Mouse (Mus musculus): ENCODE results near the gene 1700017B05Rik. TPM values are rescaled to one million over a fixed set of nuclear protein-coding genes. Genes with fewer than 3 reads are reported as not detected.
"Not testable (repeated sequence)": the region's sequence is repeated elsewhere in the genome, so short reads cannot be mapped to it uniquely, and the experiment has no call there.

1700017B05Rik gene
- total RNA-seq (2021): 1 to 10 TPM; 3.8 to 4.2 TPM
- long read RNA-seq, experiment 1, partial matches to known transcripts: 1 of 2 reads
- long read RNA-seq, experiment 1, other reads (novel, unspliced or antisense): 1 of 2 reads
- long read RNA-seq, experiment 2, full-length matches to known transcripts: 1 of 4 reads
- long read RNA-seq, experiment 2, partial matches to known transcripts: 1 of 4 reads
- long read RNA-seq, experiment 2, other reads (novel, unspliced or antisense): 2 of 4 reads

DNA sequence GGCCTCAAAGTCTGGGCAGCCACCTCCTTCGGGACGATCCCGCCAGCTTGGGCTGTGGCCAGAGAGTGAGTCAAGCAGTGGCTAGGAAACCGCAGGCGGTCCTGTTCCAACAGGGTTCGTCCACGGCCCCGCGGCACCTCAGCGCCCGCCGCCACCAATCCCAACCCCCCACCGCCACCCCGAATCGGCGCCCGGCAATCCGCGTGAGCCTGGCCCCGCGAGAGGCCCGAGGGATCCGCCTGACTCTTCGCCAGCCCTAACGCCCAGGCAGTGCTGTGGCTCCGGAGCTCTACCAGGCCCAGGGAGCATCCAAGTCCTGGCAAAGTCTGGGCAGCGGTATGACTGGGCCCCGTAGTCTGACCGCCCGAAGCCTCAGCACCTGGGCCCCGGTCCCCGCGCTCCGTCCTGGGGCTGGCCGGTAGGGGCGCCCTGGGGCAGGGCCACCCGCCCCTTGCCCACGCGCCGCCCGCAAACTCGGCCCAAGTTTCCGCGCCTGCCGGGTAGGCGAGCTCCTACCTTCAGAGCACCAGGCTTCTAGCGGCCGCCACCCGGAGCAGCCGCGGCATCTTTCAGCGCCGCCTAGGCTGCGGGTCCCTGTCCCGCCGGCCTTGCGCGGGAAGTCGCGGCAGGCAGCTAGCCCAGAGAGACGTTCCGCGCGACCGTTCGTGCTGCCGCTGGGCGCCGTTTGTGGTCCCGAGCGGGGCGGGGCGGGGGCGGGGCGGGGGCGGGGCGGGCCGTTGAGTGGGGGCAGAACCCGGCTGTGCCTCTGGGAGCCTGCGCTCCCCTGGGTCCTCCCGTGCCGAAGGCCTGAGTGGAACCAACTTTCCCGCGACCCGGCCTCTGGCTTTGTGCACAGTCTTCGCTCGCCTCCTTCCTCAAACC, at the start of gene 1700017B05Rik:
Gene 1700017B05Rik (minus strand): TSS at position 700 of the 882 bp plus-strand sequence.
- intact Hi-C loops (cut with DNase I): no loop called here
- DNase-seq: peak; percentile 55 to 76

DNA sequence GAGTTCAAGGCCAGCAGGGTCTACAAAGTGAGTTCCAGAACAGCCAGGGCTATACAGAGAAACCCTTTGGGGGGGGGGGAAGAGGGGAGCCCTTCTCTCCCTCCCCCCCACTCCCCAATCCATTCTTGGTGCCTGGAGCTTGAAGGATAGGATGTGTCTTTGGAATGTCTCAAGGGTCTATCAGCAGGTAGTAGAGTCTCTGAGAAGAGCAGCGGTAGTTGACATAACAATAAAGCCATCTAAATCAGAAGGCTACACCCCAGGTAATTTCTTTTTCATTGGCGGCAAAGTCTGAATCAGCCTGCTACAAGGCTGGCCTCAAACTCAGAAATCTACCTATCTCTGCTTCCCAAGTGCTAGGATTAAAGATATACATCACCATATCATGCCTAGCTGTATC, 48.5 kb upstream of the 1700017B05Rik start:
- intact Hi-C loops (cut with DNase I): no loop called here
- DNase-seq: no peak

DNA sequence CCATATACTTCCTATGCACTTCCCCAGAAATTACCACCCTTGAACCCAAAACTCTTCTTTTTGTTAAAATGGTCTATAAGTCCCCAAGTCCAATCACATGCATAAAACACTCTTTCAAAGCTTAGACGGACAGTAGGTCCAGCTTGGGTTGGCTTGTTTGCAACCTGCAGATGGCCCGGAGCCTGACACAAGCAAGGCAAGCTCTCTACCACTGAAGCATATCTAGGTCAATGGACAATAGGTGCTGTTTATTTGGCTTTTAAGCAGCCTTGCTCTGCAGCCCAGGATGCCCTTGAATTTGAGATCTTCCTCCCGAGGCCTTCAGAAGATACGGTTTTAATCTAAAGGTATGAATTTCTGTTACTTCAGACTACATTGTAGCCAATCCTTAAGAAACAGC, 46.9 kb upstream of the 1700017B05Rik start:
- intact Hi-C loops (cut with DNase I): no loop called here
- no peak for DNase-seq

DNA sequence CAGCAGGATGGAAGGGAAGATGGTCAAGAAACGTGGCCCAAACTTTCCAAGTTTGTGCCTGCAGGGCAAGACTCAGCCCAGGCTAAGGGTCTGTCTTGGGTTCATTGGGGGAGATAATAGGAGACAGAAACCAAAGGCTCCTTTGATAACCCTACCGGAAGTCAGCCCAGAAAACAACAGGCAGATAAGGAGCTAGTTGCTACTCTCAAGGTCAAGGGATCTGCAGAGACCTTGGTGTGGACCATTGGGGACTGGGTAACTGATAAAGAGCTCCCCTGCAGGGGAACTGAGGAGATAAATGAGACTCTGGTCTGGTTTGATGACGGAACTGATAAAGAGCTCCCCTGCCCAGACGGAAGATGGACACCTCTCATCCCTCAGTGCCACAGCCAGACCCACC, 45.0 kb upstream of the 1700017B05Rik start:
- no peak for DNase-seq
- intact Hi-C loops (cut with DNase I): no loop called here

DNA sequence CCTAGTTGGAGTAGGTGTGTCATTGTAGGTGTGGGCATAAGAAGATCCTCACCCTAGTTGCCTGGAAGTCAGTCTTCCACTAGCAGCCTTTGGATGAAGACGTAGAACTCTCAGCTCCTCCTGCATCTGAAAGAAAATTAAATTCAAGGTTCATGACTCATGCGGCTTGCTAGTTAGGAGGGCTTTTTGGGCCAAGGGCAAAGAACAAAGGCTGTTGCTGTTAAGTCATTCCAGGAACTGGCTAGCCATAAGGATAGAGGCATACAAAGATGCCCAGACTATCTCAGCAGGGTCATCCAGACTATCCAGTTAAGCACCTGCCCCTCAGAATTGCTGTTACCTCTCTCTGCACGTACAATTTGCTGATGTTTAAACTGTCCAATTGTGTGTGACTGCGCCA, 42.3 kb upstream of the 1700017B05Rik start:
- intact Hi-C loops (cut with DNase I); DNase-seq: not testable (repeated sequence)

DNA sequence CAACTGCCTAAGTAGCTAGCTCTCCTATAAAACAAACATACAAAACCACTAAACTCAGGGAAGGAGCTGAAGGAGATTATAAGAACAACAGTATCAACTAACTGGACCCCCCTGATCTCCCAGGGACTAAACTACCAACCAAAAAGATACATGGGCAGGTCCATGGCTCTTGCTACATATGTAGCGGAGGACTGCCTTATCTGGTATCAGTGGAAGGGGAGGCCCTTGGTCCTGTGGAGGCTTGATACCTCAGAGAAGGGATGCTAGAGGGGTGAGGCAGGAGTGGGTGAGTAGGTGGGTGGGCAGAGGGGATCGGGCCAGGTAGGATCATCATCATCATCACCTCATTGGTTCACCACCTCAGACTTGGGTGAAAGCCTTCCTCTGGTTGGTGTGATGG, 41.8 kb upstream of the 1700017B05Rik start:
- no peak for DNase-seq
- intact Hi-C loops (cut with DNase I): no loop called here

DNA sequence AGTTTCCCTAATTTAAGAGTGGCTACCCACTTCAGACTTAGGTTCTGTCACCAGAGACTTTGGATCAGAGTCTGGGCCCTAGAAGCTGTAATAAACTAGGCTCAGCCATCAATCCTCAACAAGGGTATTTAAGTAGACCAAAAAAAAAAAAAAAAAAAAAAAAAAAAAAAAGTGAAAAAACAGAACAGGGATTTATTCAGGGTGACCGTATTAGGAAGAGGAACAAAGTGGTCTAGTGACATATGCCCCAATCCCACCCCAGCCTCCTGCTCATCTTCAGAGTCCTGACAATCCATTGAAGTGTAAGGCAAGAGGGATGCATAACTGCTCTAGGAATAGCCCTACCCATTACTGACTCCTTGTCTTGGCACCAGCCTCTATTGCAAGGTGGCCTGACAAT, 40.9 kb upstream of the 1700017B05Rik start:
- intact Hi-C loops (cut with DNase I): no loop called here
- no peak for DNase-seq

DNA sequence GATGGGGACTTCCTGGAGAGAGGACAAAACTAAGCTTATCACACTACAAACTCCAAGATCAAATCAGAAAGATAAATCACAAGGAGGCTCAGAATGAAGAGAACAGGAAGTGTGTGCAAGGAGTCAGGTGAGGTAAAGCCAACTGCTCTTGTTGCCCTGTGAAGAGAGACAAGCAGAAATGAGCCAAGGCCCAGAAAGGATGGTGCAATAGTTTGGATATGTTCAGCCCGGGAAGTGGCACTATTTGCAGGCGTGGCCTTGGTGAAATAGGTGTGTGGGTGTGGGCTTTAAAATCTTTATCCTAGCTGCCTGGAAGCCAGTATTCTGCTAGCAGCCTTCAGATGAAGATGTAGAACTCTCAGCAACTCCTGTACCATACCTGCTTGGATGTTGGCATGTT, 38.4 kb upstream of the 1700017B05Rik start:
- intact Hi-C loops (cut with DNase I): no loop called here
- no peak for DNase-seq

DNA sequence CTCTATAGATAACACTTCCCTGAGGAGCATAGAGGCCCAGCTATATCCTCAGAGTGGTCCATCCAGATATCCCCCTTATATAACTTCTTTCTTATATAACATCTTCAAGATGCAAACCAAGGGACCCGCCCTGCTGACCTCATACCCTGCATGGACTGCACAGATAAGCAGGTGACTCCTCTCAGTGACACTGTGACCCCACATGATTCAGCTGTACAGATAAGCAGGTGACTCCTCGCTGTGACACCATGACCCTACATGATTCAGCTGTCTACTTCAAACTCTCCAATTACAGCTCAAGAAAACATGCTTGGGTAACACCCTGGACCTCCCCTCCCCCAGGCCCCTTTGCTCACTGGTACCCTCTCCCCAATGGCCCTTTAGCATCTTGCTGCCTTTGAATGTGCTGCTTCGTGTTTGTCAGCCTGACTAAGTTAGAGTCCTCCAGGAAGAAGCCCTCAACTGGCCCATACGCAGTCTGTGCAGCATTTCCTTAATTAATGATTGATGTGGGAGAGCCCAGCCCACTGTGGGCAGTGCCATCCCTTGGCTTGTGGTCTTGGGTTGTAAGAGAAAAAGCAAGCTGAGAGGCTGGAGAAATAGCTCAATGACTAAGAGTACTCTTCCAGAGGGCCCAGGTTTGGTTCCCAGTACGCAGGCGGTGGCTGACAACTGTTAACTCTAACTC, 37.5 kb upstream of the 1700017B05Rik start:
- DNase-seq: no peak
- intact Hi-C loops (cut with DNase I): no loop called here

DNA sequence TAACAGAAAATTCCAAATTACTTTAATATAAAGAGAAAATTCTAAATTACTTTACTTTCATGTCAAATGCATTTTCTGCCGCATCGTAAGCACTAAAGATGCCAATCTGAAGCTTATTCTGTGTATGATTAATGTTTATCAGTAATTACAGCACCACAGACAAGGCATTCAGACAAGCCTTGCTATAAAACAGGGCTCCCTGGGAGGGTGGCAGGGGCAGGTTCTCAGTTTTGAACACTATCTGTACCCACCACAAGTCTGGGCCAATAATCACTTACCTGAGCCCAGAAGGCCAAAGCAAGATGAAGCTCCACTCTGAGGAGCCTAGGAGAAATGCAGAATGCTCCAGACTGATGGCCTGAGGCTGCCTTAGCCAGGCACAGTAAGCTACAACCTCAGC, 35.5 kb upstream of the 1700017B05Rik start:
- intact Hi-C loops (cut with DNase I): no loop called here
- no peak for DNase-seq

DNA sequence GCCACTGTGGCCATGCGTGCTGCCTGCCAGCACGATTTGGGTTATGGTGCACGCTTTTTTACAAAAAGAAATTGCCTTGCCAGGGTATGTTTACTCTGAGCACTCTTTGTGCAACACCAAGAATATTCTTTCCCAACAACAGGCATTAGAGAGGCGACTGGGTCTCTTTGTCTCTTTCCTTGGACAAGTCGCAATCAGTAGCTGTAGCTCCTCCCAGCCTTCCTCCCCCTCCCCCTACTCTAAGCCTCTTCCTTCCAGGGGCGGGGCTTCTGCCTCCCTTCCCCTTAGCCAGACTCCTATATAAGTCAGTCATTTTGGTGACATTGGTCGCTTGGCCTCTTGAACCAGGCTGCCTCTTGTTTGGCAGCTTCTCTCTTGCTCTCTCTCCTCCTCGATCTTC, 33.9 kb upstream of the 1700017B05Rik start:
- no peak for DNase-seq
- intact Hi-C loops (cut with DNase I): loop anchor here (1.0 kb wide), 1 partner anchor 17 kb away; no protein-coding TSS in a partner anchor

DNA sequence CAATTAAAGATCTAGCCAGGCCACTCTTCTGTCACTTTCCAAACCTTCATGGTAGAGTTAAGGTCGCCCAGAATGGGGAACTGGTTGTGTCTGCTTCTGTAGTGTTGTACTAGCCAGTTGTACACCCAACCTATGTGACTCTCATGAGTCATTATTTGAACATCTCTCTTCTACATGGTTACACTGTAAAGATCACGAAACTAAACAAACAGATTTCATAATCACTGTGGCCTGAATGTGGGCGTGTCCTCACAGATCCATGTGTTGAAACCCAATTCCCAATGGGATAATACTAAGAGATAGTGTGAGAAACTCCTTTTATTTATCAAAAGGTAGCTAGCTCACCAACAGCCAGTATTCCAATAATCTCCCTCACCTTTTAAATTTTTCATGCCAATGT, 33.3 kb upstream of the 1700017B05Rik start:
- intact Hi-C loops (cut with DNase I): loop anchor here (1.0 kb wide), 1 partner anchor 16 kb away; no protein-coding TSS in a partner anchor
- no peak for DNase-seq

DNA sequence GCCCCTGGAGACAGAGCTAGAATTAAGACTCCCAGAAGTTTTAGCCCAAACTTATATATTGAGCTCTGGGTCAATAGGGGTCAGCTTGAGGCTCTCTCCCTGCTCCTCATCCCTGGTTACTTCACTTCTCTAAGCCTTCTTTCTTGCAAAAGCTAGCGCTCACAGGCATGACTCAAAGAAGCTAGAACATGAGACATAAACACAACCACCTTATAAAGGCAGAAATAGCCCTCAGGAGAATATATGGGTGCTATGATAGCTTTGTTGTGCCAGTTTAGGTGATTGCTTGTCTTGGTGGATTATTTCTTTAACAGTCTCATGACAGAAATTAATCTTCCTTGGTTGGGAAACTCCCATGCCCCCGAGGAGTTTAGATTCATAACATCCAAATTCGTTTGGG, 32.5 kb upstream of the 1700017B05Rik start:
- no peak for DNase-seq
- intact Hi-C loops (cut with DNase I): no loop called here

DNA sequence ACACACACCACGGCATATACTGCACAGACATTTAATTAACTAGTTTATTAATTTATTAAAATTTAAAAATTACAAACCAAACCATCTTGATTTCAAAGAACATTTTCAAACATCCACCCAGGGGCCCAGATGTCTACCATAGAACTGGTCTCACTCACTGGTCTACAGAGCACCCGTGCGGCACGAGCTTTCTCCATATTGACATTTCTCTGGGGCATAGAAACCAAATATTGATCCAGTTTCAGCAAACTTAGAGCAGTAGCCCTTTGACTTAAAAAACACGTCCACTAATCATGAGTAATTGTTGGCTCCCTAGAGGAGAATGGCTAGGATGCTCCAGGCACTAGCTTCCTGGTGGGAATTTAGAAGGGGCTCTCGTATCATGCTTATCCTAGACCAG, 24.8 kb upstream of the 1700017B05Rik start:
- DNase-seq: no peak
- intact Hi-C loops (cut with DNase I): no loop called here

DNA sequence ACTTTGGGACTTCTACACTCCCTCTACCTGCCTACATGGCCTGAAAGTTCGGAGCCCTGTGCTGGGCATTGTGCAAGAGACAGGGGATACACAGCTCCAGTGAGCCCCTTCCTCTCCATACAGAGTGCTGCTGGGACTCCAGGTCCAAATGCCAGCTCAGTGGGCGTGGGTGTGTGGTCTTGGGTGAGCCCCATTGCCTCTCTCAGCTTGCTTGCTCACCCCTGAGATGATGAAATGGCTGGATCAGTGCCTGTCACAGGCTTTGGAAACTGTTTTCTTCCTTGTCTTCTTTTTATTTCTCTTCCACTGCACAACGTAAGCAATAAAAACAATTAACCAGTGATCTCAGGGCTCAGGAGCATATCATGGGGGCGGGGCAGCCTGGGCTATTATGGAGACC, 20.9 kb upstream of the 1700017B05Rik start:
- intact Hi-C loops (cut with DNase I): no loop called here
- no peak for DNase-seq

DNA sequence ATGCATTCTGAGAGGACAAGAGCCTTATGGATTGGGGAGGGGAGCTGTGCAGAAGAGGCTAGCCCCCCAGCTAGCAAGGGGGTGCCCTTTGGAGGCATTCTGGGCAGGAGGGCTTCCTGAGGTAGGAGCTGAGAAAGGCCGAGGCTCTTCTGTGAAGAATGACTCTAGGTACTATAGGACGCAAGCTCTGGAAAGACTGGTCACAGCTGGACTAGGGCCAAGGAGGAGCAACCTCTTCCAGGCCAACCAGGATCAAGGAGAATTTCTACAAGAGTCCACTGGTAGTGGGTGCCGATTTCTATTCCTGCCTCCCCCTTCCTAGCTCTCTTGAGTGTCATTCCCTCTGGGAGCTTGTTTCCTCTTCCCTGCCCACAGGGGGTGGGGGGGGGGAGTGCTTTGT, 20.3 kb upstream of the 1700017B05Rik start:
- intact Hi-C loops (cut with DNase I): no loop called here
- DNase-seq: no peak

DNA sequence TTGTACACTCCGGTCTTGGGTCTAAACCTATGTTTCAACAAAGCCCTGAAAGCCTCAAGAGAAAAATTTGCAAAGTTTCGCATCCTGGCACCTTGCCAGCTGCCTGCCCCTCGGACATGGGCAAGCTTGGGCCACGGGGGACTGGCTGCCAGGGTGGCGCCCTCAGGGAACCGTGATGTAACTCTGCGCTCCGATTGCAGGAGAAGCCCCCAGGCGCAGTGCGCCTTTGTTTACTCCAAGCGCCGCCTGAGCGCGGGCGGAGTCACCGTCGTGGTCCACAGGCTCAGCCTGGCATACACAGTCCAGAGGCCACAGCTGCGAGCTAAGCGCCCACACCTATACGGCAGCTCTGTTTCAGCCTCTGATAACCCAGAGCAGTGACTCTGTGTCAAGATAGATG, 19.1 kb upstream of the 1700017B05Rik start:
- no peak for DNase-seq
- intact Hi-C loops (cut with DNase I): no loop called here

DNA sequence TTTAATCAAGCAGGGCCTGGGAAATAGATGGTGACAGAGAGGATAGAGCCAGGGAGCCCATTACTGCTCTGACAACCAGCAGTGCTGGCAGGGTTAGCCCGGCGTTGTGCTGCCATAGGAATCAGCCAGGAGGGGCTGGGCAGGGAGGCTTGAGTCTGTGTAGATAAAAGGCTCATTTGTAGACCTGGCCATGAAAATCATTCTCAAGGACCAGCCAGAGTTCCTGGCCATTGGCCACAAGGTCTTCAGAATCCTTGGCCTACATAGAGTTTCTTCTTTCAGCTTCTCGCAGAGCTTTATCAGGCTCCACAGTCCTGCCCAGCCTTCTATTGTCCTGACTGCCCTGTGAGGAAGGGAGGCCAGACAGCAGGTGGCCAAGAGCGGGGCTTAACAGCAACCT, 17.0 kb upstream of the 1700017B05Rik start:
- no peak for DNase-seq
- intact Hi-C loops (cut with DNase I): loop anchor here (1.0 kb wide), 1 partner anchor 17 kb away; no protein-coding TSS in a partner anchor

DNA sequence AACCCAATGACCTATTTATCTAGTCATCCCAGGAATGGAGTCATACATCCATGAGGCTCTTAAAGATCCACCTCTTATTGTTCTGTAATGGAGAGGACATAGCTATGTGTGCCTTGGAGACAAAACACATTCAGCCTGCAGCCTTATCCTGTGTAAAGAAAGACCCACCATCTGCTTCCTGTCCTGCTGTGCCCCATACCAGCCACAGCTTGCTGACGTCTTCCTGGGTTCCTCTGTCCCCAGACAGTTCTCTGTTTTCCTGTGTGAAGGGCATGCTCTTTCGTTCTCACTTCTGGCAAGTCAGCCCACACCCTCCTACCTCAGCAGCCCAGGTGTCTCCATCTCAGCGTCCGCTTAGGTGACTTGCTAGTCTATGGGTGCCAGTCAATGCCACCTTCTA, 15.9 kb upstream of the 1700017B05Rik start:
- no peak for DNase-seq
- intact Hi-C loops (cut with DNase I): no loop called here

DNA sequence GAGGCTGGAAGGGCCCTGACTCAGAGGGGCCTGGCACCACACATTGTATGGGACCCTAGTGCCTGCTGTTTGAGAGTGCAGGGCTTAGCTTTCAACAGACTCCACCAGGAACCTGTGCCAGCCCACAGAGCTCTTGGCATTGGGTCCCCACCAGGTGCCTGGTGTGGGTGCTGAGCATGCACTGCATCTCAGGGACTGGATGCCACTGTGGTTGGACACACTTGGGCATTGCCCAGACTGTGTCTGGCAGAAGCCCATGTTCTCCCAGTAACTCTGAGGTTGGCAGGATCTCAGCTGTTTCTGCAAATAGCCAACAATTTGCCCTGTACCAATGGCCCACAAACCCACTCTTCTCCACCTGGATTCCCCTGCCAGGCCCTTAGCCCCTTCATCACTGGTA, 13.9 kb upstream of the 1700017B05Rik start:
- intact Hi-C loops (cut with DNase I): no loop called here
- DNase-seq: peak; percentile 38 to 58

DNA sequence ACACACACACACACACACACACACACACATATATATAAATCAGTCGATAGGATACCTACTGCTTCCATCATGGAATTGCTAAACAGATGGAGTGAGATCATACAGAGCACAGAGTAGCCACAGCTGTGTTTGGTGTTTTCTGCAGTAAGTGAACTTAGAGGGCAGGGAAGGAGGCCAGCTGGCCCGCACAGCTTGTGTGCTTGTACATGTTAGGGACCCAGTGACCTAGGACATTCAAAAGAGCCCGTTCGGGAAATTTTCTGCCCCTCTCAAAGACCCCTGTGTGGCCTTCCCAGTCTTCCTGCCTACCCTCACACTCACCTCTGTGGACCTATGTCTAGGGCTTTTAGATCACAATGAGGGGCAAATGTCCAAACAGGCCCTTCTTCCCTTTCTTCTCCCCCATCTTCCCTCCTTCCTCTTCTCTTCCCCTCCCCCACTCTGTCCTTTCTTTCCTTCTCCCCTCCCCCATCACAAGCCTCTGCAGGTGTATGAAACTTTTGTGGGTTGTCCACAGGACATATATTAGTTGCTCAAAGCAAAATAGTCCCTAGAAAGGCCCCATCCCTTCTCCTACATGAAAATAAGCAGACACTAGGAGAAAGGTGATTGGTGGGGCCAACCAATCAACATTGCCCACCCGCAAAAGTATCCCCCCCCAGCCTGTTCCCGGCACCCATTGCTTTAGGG, 11.5 kb upstream of the 1700017B05Rik start:
- DNase-seq: no peak
- intact Hi-C loops (cut with DNase I): no loop called here

Data from gastrocnemius, postnatal 36 days (tissue).